Mouse (Mus musculus) kidney, embryonic 15.5 days (tissue): ENCODE measurements around the gene Pex1. TPM values are rescaled to one million over a fixed set of nuclear protein-coding genes. Genes with fewer than 3 reads are reported as not detected.

ENCODE experiments used
- ATAC-seq: fragments of 200-750 bp; cut with Nextera tagmentation; replicated peaks from 2 replicates; pipeline ENCODE4 v1.8.0; 2017; ENCODE audit warnings: moderate TSS enrichment; ENCODE audit not compliant: low FRiP score
- H3K27ac ChIP-seq: fragments of 300-500 bp; sonication (generic); 2 replicates; pipeline ENCODE4 v1.5.1; 2015; ENCODE audit warnings: mild to moderate bottlenecking, inconsistent platforms
- H3K27me3 ChIP-seq: fragments of 300-500 bp; sonication (generic); 2 replicates; pipeline ENCODE4 v1.6.1; 2015; ENCODE audit warnings: inconsistent platforms
- H3K36me3 ChIP-seq: fragments of 300-500 bp; sonication (generic); 2 replicates; pipeline ENCODE4 v1.6.1; 2015; ENCODE audit warnings: inconsistent platforms
- H3K4me1 ChIP-seq: fragments of 300-500 bp; sonication (generic); 2 replicates; pipeline ENCODE4 v1.6.1; 2015; ENCODE audit warnings: inconsistent platforms
- H3K4me2 ChIP-seq: fragments of 300-500 bp; sonication (generic); 2 replicates; pipeline ENCODE4 v1.6.1; 2015; ENCODE audit warnings: moderate library complexity, mild to moderate bottlenecking, inconsistent platforms
- H3K4me3 ChIP-seq: fragments of 300-500 bp; sonication (generic); replicated peaks from 2 replicates; pipeline ENCODE4 v1.5.1; 2015; ENCODE audit warnings: mild to moderate bottlenecking, inconsistent platforms
- H3K9ac ChIP-seq: fragments of 300-500 bp; sonication (generic); 2 replicates; pipeline ENCODE4 v1.6.1; 2015; ENCODE audit warnings: mild to moderate bottlenecking, inconsistent platforms
- H3K9me3 ChIP-seq: fragments of 300-500 bp; sonication (generic); replicated peaks from 2 replicates; pipeline ENCODE4 v1.6.1; 2016; ENCODE audit warnings: inconsistent platforms
- WGBS: fragments of 180-500 bp; shearing (Covaris S2); methylation state at CpG from one replicate; pipeline ENCODE4 v1.1.7; 2015; ENCODE audit warnings: mixed read lengths; 5-methylcytosine and 5-hydroxymethylcytosine counted together
- polyA plus RNA-seq: library from polyadenylated mRNA; unstranded; fragments of >200 nt; fragmentation: Nextera tagmentation; extraction: Ambion mirVana; gene quantifications from 2 replicates; pipeline ENCODE4 v1.2.1, GENCODE M21; 2015

Pex1 gene
- 16.8 and 18.3 TPM in 2 replicates for polyA plus RNA-seq

GRCm38 (mm10) chr5:3595693-3596398 is at the start of gene Pex1:
Gene Pex1, plus strand, starts transcription at chr5:3596066.
- ATAC-seq, result peak; percentile 99
- WGBS, result under 1% methylated on average over 50 of the region's 50 CpGs

GRCm38 (mm10) chr5:3546226-3546625 is 49.6 kb upstream of the Pex1 start:
- no peaks in the 10 kb centered on the region for H3K9me3 ChIP-seq
- no peak for ATAC-seq

More at GRCm38 (mm10) chr5:3595693-3596398, at the start of gene Pex1:
- H3K27me3 ChIP-seq, result no peaks in the 10 kb centered on the region
- peak within 1 kb of the TSS; percentile 73 for H3K27ac ChIP-seq
- peak within 1 kb of the TSS; percentile 75 for H3K4me3 ChIP-seq
- peak within 1 kb of the TSS; percentile 82 for H3K4me2 ChIP-seq
- peaks cover 22% of the 10 kb centered on the region for H3K36me3 ChIP-seq
- peak within 1 kb of the TSS; percentile 75 for H3K9ac ChIP-seq
- no peaks in the 10 kb centered on the region for H3K9me3 ChIP-seq
- peaks cover 20% of the 10 kb centered on the region for H3K4me1 ChIP-seq

GRCm38 (mm10) chr5:3551481-3551880 is 44.4 kb upstream of the Pex1 start:
- Histone ChIP-seq H3K36me3 (peaks cover 30% of the 10 kb centered on the region), H3K4me1 (0 out of 2 replicates have a peak, but pooled peaks cover under 1% of the 10 kb centered on the region), H3K4me3 (no peak overlapping the region), H3K9ac (no peak overlapping the region), H3K9me3 (no peaks in the 10 kb centered on the region), H3K27me3 (no peaks in the 10 kb centered on the region), H3K27ac (no peak overlapping the region), H3K4me2 (no peak overlapping the region)
- 95% methylated on average over 1 of the region's 1 CpGs for WGBS
- ATAC-seq, result no peak

More at GRCm38 (mm10) chr5:3546226-3546625, 49.6 kb upstream of the Pex1 start:
- Histone ChIP-seq H3K27me3 (no peaks in the 10 kb centered on the region), H3K4me1 (peaks cover 16% of the 10 kb centered on the region), H3K9ac (no peak overlapping the region), H3K4me2 (no peak overlapping the region), H3K27ac (no peak overlapping the region), H3K4me3 (no peak overlapping the region), H3K36me3 (peaks cover 8% of the 10 kb centered on the region; the same call in 1 of the 2 replicates)
- 64% methylated on average over 1 of the region's 1 CpGs for WGBS

- Histone ChIP-seq H3K27me3 (no peaks in the 10 kb centered on the region), H3K9ac (no peak overlapping the region)
- 92% methylated on average over 2 of the region's 2 CpGs for WGBS
Observed at GRCm38 (mm10) chr5:3554198-3554597, 41.7 kb upstream of the Pex1 start.

GRCm38 (mm10) chr5:3571266-3571665 is 24.6 kb upstream of the Pex1 start, which contains the start of gene 1700109H08Rik:
Gene 1700109H08Rik, plus strand, starts transcription at chr5:3571566.
- Histone ChIP-seq H3K4me2 (no peak within 1 kb of the TSS), H3K4me3 (no peak within 1 kb of the TSS), H3K27me3 (no peaks in the 10 kb centered on the region), H3K9me3 (0 out of 2 replicates have a peak, but pooled peaks cover 5% of the 10 kb centered on the region), H3K9ac (no peak within 1 kb of the TSS), H3K4me1 (no peaks in the 10 kb centered on the region), H3K27ac (no peak within 1 kb of the TSS), H3K36me3 (peaks cover 96% of the 10 kb centered on the region)
- no peak for ATAC-seq
- 96% methylated on average over 4 of the region's 4 CpGs for whole genome bisulfite sequencing

More at GRCm38 (mm10) chr5:3554198-3554597, 41.7 kb upstream of the Pex1 start:
- H3K4me1 ChIP-seq, result no peaks in the 10 kb centered on the region
- H3K4me2 ChIP-seq, result no peak overlapping the region
- H3K9me3 ChIP-seq, result no peaks in the 10 kb centered on the region
- no peak for ATAC-seq
- H3K27ac ChIP-seq, result no peak overlapping the region
- H3K36me3 ChIP-seq, result peaks cover 42% of the 10 kb centered on the region
- H3K4me3 ChIP-seq, result no peak overlapping the region

GRCm38 (mm10) chr5:3574825-3575224 is 21.0 kb upstream of the Pex1 start:
- Histone ChIP-seq H3K9ac (no peak overlapping the region), H3K4me1 (no peaks in the 10 kb centered on the region), H3K4me3 (no peak overlapping the region), H3K4me2 (no peak overlapping the region), H3K36me3 (peaks cover 99% of the 10 kb centered on the region), H3K27me3 (no peaks in the 10 kb centered on the region), H3K27ac (no peak overlapping the region), H3K9me3 (0 out of 2 replicates have a peak, but pooled peaks cover 5% of the 10 kb centered on the region)
- ATAC-seq, result no peak
- 92% methylated on average over 2 of the region's 2 CpGs for WGBS

GRCm38 (mm10) chr5:3577939-3578338 is 17.9 kb upstream of the Pex1 start:
- Histone ChIP-seq H3K27ac (no peak overlapping the region), H3K36me3 (peaks cover 96% of the 10 kb centered on the region), H3K4me2 (no peak overlapping the region), H3K4me3 (no peak overlapping the region), H3K9ac (no peak overlapping the region), H3K27me3 (no peaks in the 10 kb centered on the region), H3K4me1 (no peaks in the 10 kb centered on the region), H3K9me3 (0 out of 2 replicates have a peak, but pooled peaks cover 5% of the 10 kb centered on the region)
- ATAC-seq, result no peak
- 95% methylated on average over 2 of the region's 2 CpGs for whole genome bisulfite sequencing

- 90% methylated on average over 7 of the region's 7 CpGs for WGBS
- Histone ChIP-seq H3K4me1 (no peaks in the 10 kb centered on the region), H3K27ac (no peak overlapping the region), H3K4me2 (no peak overlapping the region), H3K9me3 (0 out of 2 replicates have a peak, but pooled peaks cover 5% of the 10 kb centered on the region), H3K9ac (no peak overlapping the region), H3K27me3 (no peaks in the 10 kb centered on the region), H3K36me3 (peaks cover 95% of the 10 kb centered on the region), H3K4me3 (no peak overlapping the region)
- ATAC-seq, result no peak
Observed at GRCm38 (mm10) chr5:3579066-3579465, 16.8 kb upstream of the Pex1 start.

GRCm38 (mm10) chr5:3596399-3596766 is 517 bp downstream of the Pex1 start, which contains the start of gene Rbm48:
Gene Rbm48, minus strand, starts transcription at chr5:3596585.
- peak within 1 kb of the TSS; percentile 75 for H3K9ac ChIP-seq
- H3K4me3 ChIP-seq, result peak within 1 kb of the TSS; percentile 75
- no peaks in the 10 kb centered on the region for H3K27me3 ChIP-seq
- peaks cover 17% of the 10 kb centered on the region for H3K36me3 ChIP-seq
- H3K4me2 ChIP-seq, result peak within 1 kb of the TSS; percentile 82
- under 1% methylated on average over 31 of the region's 31 CpGs for WGBS
- H3K27ac ChIP-seq, result peak within 1 kb of the TSS; percentile 73
- peak; percentile 87 for ATAC-seq
- H3K9me3 ChIP-seq, result no peaks in the 10 kb centered on the region
- H3K4me1 ChIP-seq, result peaks cover 20% of the 10 kb centered on the region

- H3K27me3 ChIP-seq, result no peaks in the 10 kb centered on the region
- peak overlapping the region; percentile 64; the same call in 1 of the 2 replicates for H3K9ac ChIP-seq
- no peak for ATAC-seq
Observed at GRCm38 (mm10) chr5:3597171-3597570, 1.3 kb downstream of the Pex1 start.

GRCm38 (mm10) chr5:3598766-3599165 is 2.9 kb downstream of the Pex1 start:
- no peak overlapping the region for H3K4me2 ChIP-seq
- no peak for ATAC-seq
- no peak overlapping the region for H3K27ac ChIP-seq
- H3K27me3 ChIP-seq, result no peaks in the 10 kb centered on the region
- WGBS, result 82% methylated on average over 5 of the region's 5 CpGs
- H3K9ac ChIP-seq, result no peak overlapping the region
- H3K36me3 ChIP-seq, result no peaks in the 10 kb centered on the region
- H3K4me3 ChIP-seq, result no peak overlapping the region
- no peaks in the 10 kb centered on the region for H3K9me3 ChIP-seq
- H3K4me1 ChIP-seq, result peaks cover 20% of the 10 kb centered on the region

More at GRCm38 (mm10) chr5:3597171-3597570, 1.3 kb downstream of the Pex1 start:
- peaks cover 9% of the 10 kb centered on the region for H3K36me3 ChIP-seq
- H3K4me2 ChIP-seq, result peak overlapping the region; percentile 82
- H3K9me3 ChIP-seq, result no peaks in the 10 kb centered on the region
- H3K4me3 ChIP-seq, result peak overlapping the region; percentile 75
- H3K4me1 ChIP-seq, result peaks cover 20% of the 10 kb centered on the region
- H3K27ac ChIP-seq, result no peak overlapping the region

- Histone ChIP-seq H3K36me3 (peaks cover 10% of the 10 kb centered on the region), H3K4me2 (no peak overlapping the region), H3K4me3 (no peak overlapping the region), H3K4me1 (peaks cover 7% of the 10 kb centered on the region), H3K9me3 (no peaks in the 10 kb centered on the region), H3K9ac (no peak overlapping the region), H3K27me3 (no peaks in the 10 kb centered on the region), H3K27ac (no peak overlapping the region)
- no peak for ATAC-seq
- WGBS, result 82% methylated on average over 1 of the region's 1 CpGs
Observed at GRCm38 (mm10) chr5:3600298-3600697, 4.4 kb downstream of the Pex1 start.
